Comparison of ENCODE assay signal across 8 mouse cellular contexts in the genomic region with DNA sequence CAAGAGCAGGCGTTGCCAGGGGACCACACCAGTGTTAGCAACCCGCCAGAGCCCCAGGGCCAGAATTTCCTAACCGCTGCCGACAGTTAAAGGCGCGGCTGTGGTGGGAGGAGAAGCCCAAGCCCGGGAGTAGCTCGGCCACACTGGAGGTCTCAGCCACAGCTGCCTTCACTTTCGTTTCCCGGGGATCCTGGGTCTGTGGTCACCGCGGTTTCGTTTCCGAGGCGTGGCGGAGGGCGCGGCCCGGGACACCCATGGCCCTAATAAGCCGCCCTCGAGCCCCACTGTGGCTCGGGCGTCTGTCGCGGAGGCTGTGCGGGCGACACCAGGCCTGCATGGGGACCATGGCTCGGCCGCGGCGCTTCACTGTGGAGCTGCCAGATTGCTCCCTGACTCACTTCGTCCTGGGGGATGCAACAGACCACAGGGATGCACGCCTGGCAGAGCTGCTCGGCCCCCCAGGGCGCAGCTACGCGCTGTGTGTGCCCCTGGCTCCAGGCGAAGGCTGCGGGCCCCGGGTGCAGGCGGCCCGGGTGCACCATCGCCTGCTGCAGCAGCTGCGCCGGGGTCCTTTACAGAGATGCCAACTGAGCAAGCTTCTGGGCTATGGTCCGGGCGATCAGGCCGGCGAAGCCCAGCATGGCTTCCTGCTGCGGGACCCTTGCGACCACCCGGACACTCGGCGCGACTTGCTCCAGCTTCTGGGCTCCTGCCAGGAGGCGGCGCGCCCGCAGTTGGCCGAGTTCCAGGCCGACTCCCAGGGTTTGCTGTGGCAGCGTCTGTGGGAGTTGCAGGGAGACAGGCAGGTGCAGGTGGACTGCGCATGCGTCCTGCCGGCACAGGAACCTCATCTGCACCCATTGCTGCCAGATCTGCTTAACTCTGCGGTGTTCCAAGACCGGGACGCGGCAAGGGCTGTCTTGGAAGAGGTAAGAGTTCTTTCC. TPM values are rescaled to one million over a fixed set of nuclear protein-coding genes. Genes with fewer than 3 reads are reported as not detected.
A peak's percentile ranks its signal among the peaks of the same experiment; 100 is the strongest.
DNase-seq lines count a peak whose midpoint lies in the region; ATAC-seq lines count a peak whose summit lies in the region.

Cmpk2 (plus strand) TSS at position 107 of the 944 bp plus-strand sequence.

- WGBS in intestine, embryonic 14.5 days: under 1% methylated on average over 69 of the region's 69 CpGs

- 0 out of 2 replicates have a peak, but pooled peaks cover 6% of the 10 kb centered on the region for H3K4me1 ChIP-seq in intestine, embryonic 14.5 days (replicated peaks; ENCODE audit: control insufficient read depth, insufficient read depth, low read length)

- peak within 1 kb of the TSS; percentile 68 for H3K9ac ChIP-seq in intestine, embryonic 14.5 days (ENCODE audit: low read length)

- ATAC-seq in intestine, embryonic 14.5 days (replicated peaks; ENCODE audit: low FRiP score, low TSS enrichment, low read depth): peak; percentile 85
- peak; percentile 78 for ATAC-seq in megakaryocyte progenitor cell, adult 5-6 weeks (replicated peaks; ENCODE audit: poor library complexity)

- intact Hi-C loops in gastrocnemius, postnatal 14 days (cut with DNase I; ENCODE audit: low total_unique reads): no loop called here
- intact Hi-C loops in left cerebral cortex, postnatal 10 days (cut with DNase I): no loop called here

- H3K4me3 ChIP-seq in intestine, embryonic 14.5 days (ENCODE audit: low read depth, low read length): peak within 1 kb of the TSS; percentile 71

- DNase-seq in adrenal gland, adult (ENCODE audit: inconsistent age in 2 of 2, low spot score in 1 of 2): peak; percentile 88 to 97
- DNase-seq in embryo, embryonic 10.5 days (ENCODE audit: low spot score): peak; percentile 77
- peak; percentile 78 for DNase-seq in gastrocnemius, postnatal 14 days
- DNase-seq in intestine, embryonic 14.5 days (ENCODE audit: low spot score): peak; percentile 93
- DNase-seq in left cerebral cortex, postnatal 10 days (ENCODE audit: extremely low spot score in 1 of 2, low spot score in 2 of 2): peak; percentile 87 to 89
- DNase-seq in right cerebral cortex, postnatal 10 days (ENCODE audit: low spot score in 2 of 2): peak; percentile 93
- DNase-seq in urinary bladder, postnatal 14 days (ENCODE audit: low spot score): peak; percentile 78

- no peaks in the 10 kb centered on the region for H3K9me3 ChIP-seq in intestine, embryonic 14.5 days (ENCODE audit: control insufficient read depth, low read length)

- H3K4me2 ChIP-seq in intestine, embryonic 14.5 days (ENCODE audit: low read length): peak within 1 kb of the TSS; percentile 93

- H3K27ac ChIP-seq in intestine, embryonic 14.5 days (ENCODE audit: low read depth): peak within 1 kb of the TSS; percentile 70

- no peaks in the 10 kb centered on the region for H3K27me3 ChIP-seq in intestine, embryonic 14.5 days (replicated peaks; ENCODE audit: control insufficient read depth, insufficient read depth, low read length)

- no peaks in the 10 kb centered on the region for H3K36me3 ChIP-seq in intestine, embryonic 14.5 days (ENCODE audit: control insufficient read depth, insufficient read depth, low read length)

RNA-seq across cellular contexts. Expression of gene Cmpk2, which starts in this region (rescaled TPM):
- total RNA-seq in gastrocnemius, postnatal 14 days (2021): 1 to 10 TPM; 2.9 to 3.0 TPM
- polyA plus RNA-seq in intestine, embryonic 14.5 days (2014; fragmentation: Nextera tagmentation; extraction: Ambion mirVana): 4.7 and 5.2 TPM in 2 replicates
- 10 to 100 TPM; 23.6 to 23.8 TPM for total RNA-seq in left cerebral cortex, postnatal 10 days (2021)
- 23.2 and 25.2 TPM in 2 replicates for total RNA-seq in megakaryocyte progenitor cell, adult 5-6 weeks (2015)
- 11.7 and 16.1 TPM in 2 replicates for total RNA-seq in megakaryocyte progenitor cell, adult 5-6 weeks (2017)

Comparison
In these comparisons a context has a peak if more than half of its experiments do, and no peak if none do; other contexts are left out.
1. Peak in every context shown above with its lines: DNase-seq, ATAC-seq, H3K4me3 ChIP-seq and H3K27ac ChIP-seq.